Mouse (Mus musculus) hindlimb bud, embryonic 11.5 days (tissue): ENCODE measurements around the gene Ubash3a.

Experiments
- DNase-seq: peaks from one replicate; pipeline ENCODE4 v3.0.0-alpha.2; 2012; ENCODE audit warnings: low read depth, low spot score; ENCODE audit errors: extremely low spot score

Ubash3a gene

DNA sequence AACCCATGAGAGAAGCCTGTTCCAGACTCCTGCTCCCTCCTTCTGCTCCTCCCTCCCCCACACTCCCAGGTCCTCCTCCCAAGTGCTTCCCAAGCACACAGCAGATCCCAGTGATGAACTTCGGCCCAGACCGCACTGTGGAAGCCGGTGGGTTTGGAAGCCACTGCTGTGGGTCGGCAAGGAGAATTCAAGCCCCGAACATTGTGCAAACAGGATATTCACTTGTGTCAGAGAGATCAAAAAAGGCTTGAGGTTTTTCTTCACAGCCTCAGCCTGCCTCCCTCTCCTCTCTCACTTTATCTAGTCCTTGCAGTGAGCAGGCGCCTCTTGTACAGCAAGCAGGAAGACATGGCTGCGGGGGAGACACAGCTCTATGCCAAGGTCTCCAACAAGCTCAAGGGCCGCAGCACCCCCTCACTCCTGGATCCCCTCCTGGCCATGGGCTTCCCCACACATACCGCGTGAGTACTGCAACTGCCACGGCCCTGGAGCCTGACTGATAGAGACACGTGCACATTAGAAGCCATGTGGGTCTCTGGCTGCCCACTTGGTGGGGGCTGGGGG is at the start of gene Ubash3a:
Gene Ubash3a, plus strand, starts transcription at position 103 of the 564 bp plus-strand sequence.
- no peak for DNase-seq

DNA sequence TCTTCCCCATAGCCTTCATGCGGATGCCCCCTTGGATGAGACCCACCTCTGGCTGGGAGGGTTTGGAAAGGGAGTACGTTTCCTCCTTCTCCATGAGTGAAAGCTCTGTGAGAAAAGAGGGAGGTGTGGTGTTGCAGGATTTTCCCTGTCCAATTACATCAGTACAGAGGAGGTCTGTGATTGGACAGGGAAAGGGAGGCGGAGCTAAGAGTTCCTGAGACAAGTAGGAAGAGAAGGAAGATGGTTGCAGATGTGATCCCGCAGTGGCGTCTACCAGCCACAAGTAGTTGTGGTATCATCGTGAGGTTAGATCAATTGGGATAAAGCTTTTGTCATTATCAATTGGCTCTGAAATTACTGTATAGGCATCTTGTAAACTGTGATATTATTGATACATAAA is 49.8 kb upstream of the Ubash3a start:
- no peak for DNase-seq

DNA sequence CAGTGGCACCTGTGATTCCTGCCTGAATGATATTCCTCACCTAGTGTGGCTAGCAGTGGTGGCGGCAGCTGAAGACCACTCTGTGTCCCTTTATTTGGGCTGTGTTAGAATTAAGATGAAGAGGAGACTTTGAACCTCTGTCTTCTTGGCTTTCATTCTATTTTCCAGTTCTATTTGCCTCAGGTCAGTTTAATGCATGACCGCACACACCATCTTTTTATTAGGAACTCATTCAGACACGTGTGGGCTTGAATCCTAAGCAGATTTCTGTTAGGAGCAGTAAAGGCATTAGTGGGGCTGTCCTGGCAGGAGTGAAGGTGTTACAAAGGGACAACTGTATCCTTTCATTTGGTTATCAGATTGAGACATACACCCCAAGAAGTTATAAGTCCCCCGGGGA is 47.4 kb upstream of the Ubash3a start:
- no peak for DNase-seq

DNA sequence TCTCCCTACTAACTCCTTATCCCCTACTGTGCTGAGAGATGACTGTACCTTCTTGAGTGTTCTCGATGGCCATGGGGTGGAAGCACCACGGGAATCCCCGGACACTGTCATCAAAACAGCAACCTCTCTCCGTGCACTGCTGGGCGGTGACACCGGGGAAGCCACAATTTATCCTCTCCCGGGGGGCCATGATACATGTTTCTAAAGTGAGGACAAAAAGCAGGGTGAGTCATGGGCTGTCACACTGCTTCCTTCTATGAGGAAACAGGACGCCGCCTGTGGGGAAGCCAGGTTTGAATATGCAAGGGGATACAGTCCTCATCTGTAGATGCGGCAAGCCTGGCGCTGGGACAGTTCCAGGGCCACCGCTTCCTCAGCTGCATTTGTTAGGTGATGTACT is 45.1 kb upstream of the Ubash3a start:
- no peak for DNase-seq

DNA sequence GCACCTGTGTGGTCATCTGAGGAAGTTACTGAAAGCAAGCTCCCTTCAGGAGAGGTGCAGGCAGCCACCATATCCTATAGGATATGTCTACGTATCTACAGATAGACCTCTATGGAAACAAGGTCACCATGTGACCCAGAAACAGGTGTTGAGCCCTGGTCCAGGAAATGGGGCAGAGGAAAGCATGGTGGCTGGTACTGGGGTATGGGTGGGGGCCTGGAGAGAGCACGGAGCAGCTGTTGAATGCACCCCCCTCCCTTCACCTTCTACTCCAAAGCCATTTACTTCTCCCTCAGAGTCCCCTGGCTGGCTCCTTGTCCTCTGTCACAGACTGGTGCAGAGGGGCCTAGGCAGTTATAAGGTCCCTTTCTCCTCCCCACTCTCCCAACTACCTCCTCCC is 43.9 kb upstream of the Ubash3a start:
- no peak for DNase-seq

DNA sequence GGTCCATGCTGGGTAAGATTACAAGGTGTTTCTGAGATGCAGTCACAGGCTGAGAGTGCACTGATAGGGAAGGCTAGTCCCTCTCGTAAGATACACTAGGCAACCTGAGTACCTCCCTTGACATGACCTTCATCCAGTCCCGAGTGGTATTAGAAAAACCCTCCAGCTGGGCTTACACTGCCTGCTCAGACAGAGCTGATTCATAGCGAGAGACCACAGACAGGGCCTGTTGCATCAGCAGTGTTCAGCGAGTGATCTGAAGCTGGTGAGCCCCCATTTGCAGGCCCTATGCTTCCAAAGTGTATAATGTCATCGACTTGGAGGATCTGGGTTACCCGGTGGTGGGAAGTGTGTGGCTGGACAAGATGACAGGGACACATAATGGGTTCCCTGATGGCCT is 42.5 kb upstream of the Ubash3a start, which contains the start of gene Tff1:
Gene Tff1, minus strand, starts transcription at position 151 of the 400 bp plus-strand sequence.
- no peak for DNase-seq

DNA sequence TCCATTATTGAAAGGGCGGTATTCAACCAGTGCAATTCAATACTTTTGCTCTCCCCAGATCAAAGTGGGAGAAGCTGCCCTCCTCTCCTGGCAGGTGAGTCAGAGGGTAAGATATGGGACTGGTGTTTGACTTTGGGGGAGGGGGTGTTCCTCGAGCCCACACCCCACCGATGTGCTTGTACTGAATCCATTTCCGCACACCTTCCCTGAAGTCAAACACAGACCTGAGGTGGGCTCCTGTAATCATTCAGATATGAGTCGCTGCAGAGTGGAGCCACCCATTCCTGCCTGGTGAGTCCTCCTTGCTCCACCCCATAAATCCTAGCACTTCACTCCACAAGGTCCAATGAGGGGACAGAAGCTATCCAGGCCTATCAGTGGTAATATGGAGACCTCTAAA is 37.9 kb upstream of the Ubash3a start:
- no peak for DNase-seq

DNA sequence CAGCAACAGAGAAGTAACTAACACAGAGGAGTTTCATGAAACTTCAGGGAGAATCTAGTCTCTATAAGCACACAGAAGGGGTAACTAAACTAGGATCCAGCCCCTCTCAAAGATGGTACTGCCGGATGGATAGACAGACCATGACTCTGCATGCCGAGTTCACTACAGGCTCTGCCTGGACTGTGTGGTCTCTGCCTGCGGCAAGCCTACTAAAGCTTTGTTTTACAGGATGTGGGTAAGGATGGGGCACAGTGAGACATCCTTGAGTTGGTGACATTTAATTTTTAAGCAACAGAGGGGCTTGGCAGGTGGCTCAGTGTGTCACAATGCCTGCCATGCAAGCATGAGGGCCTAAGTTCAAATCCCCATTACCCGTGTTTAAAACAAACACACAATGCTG is 31.4 kb upstream of the Ubash3a start:
- no peak for DNase-seq

DNA sequence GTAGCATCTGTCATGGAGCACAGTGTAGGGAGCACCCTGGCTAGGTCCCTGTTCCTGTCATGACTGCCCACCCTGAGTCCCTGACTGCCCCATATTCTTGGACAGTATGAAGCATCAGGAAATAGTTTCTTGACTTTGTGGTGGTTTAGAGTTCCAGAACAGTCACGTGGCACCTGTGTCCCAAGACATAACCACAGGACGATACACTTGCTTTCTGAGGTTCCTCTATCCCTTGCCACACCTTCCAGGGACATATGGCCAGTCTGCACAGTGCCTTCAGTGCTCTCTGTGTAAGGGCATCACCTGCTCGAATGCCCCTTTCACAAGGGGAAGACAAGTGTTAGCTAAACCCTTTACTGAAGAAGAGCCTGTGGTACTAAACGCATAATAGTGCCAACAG is 26.2 kb upstream of the Ubash3a start:
- DNase-seq, result no peak

DNA sequence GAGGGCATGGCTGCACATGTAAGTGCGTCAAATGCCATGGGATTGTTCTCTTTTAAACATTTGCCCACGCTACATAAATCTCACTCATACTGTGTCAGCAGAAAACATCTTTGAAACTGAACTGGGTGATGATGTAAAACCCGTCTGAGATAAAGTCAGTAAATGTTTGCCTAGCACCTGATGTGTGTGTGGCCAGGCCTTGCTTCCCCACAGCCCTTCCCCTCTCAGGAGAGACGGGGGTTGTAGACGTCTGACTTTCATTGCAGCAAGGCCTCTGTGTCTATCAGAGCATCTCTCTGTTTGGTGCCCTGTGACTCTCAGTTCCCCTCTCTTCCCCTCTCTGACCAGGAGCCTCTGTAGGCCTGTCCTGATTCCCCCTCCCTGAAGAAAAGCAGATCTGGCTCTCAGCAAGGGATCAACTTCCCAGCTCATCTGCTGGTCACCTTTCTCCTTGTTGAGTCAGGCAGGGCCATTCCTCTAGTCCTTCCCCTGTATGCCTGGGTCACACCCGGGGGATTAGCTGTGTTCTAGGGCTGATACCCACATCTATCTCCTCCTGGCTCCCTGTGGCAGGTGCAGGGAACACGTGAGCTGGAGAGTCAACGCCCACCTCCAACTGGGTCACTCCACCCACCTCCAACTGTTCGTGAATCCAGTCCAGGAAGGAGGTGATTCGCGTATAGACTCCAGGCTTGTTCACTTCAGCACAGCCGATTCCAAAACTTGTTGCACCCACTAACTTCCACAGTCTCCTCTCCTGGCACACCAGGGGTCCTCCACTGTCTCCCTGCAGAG is 24.3 kb upstream of the Ubash3a start:
- DNase-seq, result no peak

DNA sequence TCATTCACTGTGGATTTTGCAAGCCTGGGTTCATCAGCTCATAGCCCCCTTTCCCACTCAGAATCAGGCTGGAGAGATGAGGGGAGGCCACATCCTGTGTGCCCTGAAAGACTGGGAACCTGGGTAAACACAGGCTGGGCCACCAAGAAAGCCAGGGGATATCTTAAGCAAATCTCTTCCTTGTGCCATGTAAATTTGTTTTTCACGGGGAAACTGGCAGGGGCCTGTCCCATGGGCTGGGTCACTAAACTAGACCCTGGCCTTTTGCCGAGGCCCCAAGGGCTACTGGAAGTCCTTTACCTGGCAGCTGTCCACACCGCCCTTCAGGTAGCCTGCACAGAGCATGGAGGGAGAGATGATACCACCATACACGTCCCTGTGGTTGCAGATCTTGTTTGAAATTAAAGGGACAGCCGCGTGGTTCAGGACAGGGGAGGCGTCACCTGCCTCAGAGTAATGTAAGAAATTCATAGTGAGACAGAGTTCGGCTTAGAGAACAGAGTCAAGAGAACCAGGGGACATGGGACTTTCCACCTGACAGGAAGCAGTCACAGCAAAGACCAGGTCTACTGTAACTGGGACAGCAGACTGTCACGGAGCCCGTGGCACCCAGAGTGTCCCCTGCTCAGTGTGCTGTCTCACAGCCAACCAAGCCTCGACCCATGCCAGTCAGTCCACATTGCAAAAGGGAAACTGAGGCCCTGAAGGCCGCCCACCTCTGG is 23.2 kb upstream of the Ubash3a start:
- DNase-seq, result no peak

DNA sequence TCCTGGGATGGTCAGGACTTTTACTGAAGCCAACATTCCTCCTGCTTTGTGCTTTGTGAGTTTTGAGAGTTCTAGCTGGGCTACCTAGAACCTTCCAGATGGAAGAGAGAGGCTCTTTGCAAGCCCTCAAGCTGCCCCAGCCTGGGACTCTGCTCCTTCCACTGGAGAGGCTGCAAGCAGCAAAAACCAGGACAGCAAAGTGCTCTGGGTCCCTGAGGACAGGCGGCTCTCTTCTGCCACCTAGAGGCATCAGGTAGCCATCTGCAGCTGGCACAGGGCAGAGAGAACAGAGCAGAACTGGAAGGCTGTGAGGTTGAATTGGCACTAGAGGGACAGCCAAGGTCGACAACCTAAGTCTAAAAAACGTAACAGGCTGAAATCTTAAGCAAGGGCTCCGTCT is 20.3 kb upstream of the Ubash3a start:
- DNase-seq, result no peak

DNA sequence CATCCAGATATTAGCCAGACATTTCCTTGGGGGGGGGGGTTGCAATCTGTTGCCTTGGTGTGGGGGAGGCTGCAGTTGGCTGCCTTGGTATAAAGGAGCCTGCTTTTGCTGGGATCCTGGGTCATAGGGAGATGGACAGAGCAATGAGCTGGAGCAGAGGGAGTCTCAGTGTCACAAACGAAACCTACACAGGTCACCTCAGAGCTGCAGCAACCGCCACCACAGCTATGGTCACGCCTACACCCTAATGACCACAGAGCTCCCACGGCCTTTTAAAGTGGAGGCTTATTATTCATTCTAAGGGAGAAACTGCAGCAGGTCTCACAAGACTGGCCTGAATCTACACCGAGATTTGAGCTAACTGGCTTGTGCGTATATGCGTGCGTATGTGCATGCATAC is 15.8 kb upstream of the Ubash3a start:
- no peak for DNase-seq

DNA sequence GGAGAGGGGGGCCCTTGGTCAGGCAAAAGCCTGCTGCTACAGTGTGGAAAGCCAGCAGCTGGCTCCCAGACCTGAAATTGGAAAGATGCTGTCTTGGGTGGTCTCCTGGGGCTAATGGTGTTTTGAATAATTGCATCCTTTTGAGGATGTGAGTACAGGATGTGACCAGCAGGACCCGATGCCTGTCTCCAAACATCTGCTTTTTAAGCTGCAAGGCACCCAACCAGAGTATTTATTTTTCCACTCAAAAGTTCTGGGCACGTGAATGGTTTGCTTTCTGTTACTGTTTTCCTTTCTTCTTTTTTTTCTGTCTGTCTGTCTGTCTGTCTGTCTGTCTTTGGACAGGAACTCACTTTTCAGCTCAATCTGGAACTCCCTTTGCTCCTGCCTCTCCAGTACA is 15.0 kb upstream of the Ubash3a start:
- no peak for DNase-seq

DNA sequence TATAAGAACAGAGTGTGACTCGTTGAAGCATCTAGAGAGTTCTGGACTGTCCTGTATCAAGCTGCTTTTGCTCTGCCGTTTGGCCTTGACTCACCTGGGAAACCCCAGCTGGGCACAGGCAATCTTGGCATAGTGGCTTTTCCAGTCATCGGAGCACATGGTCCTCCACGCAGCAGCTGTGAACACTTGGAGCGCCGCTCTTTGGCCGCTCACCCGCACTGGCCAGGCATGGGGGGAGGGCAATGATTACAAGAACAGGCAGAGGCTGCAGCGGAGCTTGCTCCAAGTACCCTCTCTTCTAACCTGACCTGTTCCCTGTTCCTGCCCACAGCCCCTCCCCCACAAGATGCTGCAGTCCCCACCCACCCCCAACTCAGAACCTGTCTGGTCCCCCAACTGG is 14.3 kb upstream of the Ubash3a start:
- no peak for DNase-seq

DNA sequence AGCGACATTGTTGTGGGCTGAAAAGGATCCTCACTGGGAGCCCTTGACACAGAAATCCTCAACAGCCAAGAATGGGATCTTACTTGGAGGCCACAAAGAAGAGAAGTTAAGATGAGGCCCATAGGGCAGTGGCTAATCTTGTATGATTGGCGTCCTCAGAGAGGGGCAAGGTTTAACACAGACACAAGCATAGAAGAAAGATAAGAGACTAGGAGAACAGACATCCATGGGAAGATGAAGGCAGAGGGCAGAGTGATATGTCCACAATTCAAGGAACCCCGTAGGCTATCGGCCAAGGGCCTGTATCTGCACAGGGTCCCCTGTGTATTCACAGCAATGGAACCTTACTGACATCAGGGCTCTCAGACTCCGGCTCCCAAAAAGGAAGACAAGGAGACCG is 12.5 kb upstream of the Ubash3a start:
- DNase-seq, result no peak

DNA sequence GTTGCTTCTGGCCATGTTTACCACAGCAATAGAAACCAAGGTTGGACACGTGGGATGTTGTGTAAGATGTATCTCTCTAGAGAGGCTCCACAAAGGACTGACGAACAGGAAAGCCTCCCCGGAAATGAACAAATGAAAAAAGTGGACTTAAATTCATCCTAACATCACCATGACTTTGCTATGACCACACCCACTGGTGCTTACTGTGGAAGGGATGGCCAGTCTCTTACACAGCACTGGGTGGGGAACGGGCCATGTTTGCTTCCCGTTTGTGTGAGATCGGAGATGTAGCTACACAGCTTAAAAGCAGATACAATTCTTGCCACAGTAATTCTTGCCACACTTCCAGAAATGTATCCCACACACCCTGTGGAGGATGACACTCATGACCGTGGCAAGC is 11.4 kb upstream of the Ubash3a start:
- no peak for DNase-seq

DNA sequence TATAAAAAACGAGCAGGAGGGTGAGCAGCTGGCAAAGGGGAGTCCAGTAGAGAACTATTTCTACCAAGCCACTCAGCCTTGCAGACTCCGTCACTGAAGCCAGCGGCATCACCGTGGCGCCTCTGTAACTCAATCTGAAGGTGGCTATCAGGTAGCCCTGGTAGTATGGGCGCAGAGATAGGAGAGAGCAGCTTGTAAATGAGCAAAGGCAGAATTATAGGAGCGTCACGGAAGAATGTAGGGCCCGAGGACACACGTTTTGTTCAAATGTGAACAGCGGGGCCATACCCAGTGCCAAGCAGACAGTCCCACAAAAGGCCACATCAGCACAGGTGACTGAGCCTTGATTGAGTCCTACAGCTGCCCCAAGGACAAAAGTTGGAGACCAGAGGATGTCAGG is 8.8 kb upstream of the Ubash3a start, which contains the start of gene Tmprss3:
Gene Tmprss3, minus strand, starts transcription at position 101 of the 400 bp plus-strand sequence.
- no peak for DNase-seq

DNA sequence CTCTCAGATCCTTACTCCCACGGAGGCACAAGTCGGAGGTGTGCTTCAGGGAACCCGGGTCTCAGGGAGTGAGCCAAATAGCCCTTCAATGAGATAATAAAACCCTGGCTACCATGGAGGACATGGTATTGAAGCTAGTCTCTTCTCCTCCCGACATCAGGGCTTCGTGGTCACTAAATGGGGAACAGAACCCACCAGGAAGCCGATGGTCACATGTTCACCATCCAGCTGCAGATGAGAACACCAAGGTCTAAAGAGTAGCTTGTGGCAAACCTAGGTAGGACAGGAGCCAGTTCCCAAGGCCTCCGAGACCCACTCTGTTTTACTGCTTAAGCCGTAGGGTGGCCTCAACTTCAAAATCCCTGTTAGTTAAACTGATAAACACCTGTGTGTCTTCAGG is 981 bp downstream of the Ubash3a start:
- DNase-seq, result no peak

DNA sequence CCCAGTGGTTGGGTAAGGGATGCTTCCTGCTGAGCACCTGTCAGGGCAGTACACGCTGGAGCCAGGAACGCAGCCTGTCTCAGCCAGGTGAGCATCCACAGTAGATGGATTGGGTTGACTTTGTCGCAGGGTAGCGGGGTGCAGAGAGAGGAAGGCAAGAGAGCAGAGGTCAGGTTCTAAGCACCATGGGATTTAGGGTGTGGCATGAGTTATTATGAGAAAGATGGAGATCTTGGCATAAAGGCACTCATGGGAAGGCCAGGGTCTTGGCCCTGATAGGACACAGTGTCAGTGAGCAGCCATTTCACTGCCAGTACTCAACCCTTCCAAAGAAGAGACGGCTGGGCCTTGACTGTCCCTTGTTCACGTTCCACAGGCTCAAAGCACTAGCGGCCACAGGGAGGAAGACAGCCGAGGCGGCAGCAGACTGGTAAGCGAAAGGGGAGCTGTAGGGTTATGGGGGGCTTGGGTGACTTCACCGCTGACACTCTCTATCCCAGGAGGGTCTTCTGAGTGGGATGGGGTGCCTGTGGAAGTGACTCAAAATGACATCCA is 1.8 kb downstream of the Ubash3a start:
- no peak for DNase-seq

DNA sequence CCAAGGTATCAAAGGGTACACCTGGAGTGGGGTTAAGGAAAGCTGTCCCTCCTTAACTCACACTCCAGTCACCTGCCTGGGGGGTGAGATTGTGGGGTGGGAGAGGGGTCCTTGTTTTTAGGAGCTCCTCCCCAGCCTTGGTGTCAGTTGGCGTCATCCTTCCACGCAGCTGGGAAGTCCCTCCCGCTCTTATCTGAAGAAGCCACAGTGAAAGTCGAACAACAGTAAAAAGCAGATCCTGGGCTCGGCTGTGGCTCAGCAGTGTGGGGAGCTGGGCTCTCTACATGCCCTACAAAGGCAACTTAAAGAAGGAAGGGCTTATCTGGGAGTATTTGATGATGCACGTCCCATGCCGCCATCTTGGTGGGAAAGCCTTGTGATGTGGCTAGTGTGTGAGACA is 2.6 kb downstream of the Ubash3a start:
- no peak for DNase-seq

DNA sequence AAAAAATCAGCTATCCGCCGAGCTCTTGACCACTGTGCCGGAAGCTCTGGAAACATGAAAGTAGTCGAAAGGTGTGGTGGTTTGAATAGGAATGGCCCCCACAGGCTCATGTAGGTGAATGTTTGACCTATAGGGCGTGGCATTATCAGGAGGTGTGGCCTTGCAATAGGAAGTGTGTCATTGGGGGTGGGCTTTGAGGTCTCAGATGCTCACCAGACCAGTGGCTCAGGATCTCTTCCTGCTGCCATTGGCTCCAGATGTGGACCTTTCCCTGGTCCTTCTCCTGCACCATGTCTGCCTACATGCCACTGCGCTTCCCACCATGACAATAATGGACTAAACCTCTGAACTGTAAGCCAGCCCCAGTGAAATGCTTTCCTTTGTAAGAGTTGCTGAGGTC is 4.2 kb downstream of the Ubash3a start:
- no peak for DNase-seq
